Mouse (Mus musculus) testis, adult 2 months (tissue): ENCODE data around the gene Tubb3. TPM values are rescaled to one million over a fixed set of nuclear protein-coding genes. Genes with fewer than 3 reads are reported as not detected.

Experiments used
- H3K27ac ChIP-seq: fragments of 200-500 bp; 2 replicates; pipeline ENCODE4 v1.5.1; 2012; ENCODE audit warnings: low read depth, low read length; ENCODE audit not compliant: control insufficient read depth, insufficient read depth
- H3K27me3 ChIP-seq: fragments of 200-500 bp; 2 replicates; pipeline ENCODE4 v1.6.1; 2012; ENCODE audit warnings: mild to moderate bottlenecking, low read length, moderate library complexity; ENCODE audit not compliant: control insufficient read depth, insufficient read depth
- H3K36me3 ChIP-seq: fragments of 200-500 bp; 2 replicates; pipeline ENCODE4 v1.6.1; 2012; ENCODE audit warnings: mild to moderate bottlenecking, low read length; ENCODE audit not compliant: control insufficient read depth, insufficient read depth
- H3K4me1 ChIP-seq: fragments of 200-500 bp; 2 replicates; pipeline ENCODE4 v1.6.1; 2012; ENCODE audit warnings: low read length; ENCODE audit not compliant: control insufficient read depth, insufficient read depth
- H3K4me3 ChIP-seq: fragments of 200-500 bp; 2 replicates; pipeline ENCODE4 v1.5.1; 2012; ENCODE audit warnings: low read depth, mild to moderate bottlenecking, low read length, moderate library complexity, mixed read lengths; ENCODE audit not compliant: control insufficient read depth
- CTCF ChIP-seq: fragments of 200-500 bp; IDR thresholded peaks from 2 replicates; pipeline ENCODE4 v1.5.1; 2012; ENCODE audit warnings: low read depth, mild to moderate bottlenecking, inconsistent platforms, low read length, moderate library complexity; ENCODE audit not compliant: control insufficient read depth, insufficient read depth, insufficient replicate concordance
- POLR2A ChIP-seq: fragments of 200-500 bp; IDR thresholded peaks from 2 replicates; pipeline ENCODE4 v1.6.1; 2012; ENCODE audit warnings: low read depth, mild to moderate bottlenecking, inconsistent platforms, low read length, moderate library complexity; ENCODE audit not compliant: control insufficient read depth
- polyA plus RNA-seq: library from polyadenylated mRNA; depleted of rRNA; stranded (reverse); fragments of >200 nt; gene quantifications from 2 replicates; pipeline ENCODE4 v1.2.3, GENCODE M21; 2012

The Tubb3 gene
- polyA plus RNA-seq, 1 experiment = 48.7 TPM

DNA sequence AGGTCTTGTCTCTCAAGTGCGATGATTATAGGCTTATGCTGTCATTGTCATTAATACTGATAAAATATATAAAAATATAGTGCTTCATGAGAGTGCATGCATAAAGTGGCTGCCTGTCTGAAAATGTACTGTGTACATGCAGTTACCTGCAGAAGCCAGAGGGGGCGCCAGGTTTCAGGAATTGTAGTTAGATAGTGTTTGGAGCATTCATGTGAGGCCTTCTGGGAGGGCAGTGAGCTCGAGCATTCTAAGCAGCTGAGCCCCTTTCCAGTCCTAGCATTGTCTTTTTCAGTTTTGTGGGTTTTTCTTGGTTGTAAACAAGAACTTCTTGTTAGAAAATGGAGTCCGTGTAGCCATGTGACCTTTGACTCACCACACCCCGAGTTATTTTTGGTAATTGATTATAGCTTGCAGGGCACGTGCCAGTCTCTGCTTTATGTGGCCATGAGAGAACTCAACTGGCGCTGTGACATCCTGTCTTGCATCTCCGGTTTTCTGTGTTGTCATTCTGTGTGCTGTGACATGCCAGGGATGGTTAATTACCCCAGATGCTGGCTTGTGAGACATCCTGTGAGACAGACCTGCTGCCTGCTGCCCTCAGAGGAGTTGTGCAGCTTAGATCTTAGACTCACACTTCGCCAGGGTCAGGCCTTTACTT, 26.2 kb upstream of the Tubb3 start:
- H3K4me1 ChIP-seq = no peaks in the 10 kb centered on the region
- H3K27ac ChIP-seq = no peak overlapping the region
- no peak overlapping the region for H3K4me3 ChIP-seq
- no peaks in the 10 kb centered on the region for H3K36me3 ChIP-seq
- H3K27me3 ChIP-seq = no peaks in the 10 kb centered on the region
- TF ChIP-seq POLR2A (no peak), CTCF (peak; percentile 40; the same call in 1 of the 2 replicates)

GRCm38 (mm10) chr8:123387041-123387440, 24.2 kb upstream of the Tubb3 start:
- Histone ChIP-seq H3K36me3 (no peaks in the 10 kb centered on the region; the same call in 1 of the 2 replicates), H3K27me3 (no peaks in the 10 kb centered on the region), H3K4me1 (no peaks in the 10 kb centered on the region), H3K4me3 (no peak overlapping the region), H3K27ac (no peak overlapping the region)
- TF ChIP-seq POLR2A = no peak

DNA sequence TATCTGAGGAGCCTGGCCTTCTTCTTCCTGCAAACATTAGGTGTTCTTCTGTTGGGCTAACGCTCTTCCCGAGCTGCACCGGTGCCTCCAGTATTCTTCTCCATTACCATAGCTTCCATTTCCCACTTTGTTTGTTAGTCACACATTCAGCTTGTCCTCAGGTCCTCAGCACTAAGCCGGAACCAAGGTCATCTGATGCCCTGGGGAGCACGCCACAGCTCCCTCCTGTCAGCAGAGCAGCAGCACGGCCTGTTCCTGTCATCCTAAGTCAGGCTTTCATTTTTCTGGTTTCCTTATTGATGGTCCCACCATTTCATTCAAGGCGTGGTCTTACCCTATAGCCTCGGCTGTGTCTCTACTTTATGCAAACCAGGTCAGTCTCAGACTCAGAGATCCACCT, 23.4 kb upstream of the Tubb3 start:
- H3K4me3 ChIP-seq = no peak overlapping the region
- H3K4me1 ChIP-seq = no peaks in the 10 kb centered on the region
- no peaks in the 10 kb centered on the region; the same call in 1 of the 2 replicates for H3K36me3 ChIP-seq
- no peaks in the 10 kb centered on the region for H3K27me3 ChIP-seq
- H3K27ac ChIP-seq = no peak overlapping the region
- no peak for TF ChIP-seq CTCF
- TF ChIP-seq POLR2A = no peak

DNA sequence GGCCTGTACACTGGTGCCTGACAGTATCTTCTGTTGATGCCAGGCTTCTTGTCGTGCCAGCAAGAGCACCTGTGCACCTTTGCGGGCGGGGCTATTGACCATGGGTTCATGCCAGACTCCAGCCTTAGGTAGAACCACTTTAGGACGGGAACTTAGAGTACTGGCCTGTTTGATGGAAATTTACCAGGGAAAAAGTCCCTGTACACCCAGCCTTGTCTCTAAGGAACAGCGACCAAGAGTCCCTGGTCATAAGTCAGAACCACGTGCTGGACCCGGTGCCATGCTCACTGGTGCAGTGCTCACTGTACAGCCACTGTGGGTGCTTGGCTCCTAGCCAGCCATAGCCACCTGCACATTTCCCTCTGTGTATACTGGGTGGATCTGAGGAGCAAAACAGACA, 22.2 kb upstream of the Tubb3 start:
- H3K27me3 ChIP-seq = no peaks in the 10 kb centered on the region
- H3K4me1 ChIP-seq = no peaks in the 10 kb centered on the region
- H3K27ac ChIP-seq = no peak overlapping the region
- TF ChIP-seq POLR2A = no peak
- no peak for TF ChIP-seq CTCF
- no peaks in the 10 kb centered on the region; the same call in 1 of the 2 replicates for H3K36me3 ChIP-seq
- H3K4me3 ChIP-seq = no peak overlapping the region

DNA sequence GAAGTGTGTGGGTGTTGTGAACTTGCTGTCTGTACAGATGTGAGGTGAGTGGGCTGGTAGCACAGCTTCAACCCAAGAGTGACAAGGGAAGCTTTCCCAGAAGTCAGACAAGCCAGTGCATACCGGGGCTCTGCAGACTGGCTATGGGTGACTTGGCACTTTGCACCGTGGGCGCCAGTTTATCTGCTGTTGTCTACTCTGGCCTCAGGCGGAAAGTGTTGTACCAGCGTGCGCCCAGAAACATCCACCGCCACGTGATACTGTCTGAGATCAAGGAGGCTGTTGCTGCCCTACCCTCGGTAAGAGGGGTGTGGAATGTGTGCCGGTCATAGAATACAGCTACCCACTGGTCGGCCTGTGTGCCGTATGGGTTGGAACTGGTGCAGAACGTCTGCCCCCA, 12.9 kb upstream of the Tubb3 start:
- no peak overlapping the region for H3K27ac ChIP-seq
- H3K36me3 ChIP-seq = no peaks in the 10 kb centered on the region
- TF ChIP-seq POLR2A (no peak), CTCF (no peak)
- no peak overlapping the region for H3K4me3 ChIP-seq
- H3K4me1 ChIP-seq = no peaks in the 10 kb centered on the region
- H3K27me3 ChIP-seq = no peaks in the 10 kb centered on the region

DNA sequence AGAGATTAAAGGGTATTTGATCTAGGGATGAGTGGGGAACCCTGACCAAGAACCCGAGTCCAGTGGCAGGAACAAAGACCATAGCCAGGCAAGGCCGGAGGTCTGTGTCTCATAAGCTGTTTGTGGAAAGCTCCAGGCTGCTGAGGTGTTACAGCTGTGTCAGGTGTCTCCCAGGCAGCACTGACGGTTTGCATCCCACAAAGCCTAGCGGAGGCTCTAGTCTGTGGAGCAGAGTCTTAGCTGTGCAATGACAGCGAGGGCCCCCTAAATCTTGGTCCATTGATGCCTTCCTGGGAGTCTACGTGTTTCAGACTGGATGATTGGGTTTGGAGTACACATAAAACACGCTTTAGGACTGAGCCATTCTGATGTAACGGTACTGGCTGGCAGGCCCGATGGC, 9.3 kb upstream of the Tubb3 start:
- Histone ChIP-seq H3K27ac (no peak overlapping the region), H3K4me3 (no peak overlapping the region), H3K36me3 (no peaks in the 10 kb centered on the region), H3K27me3 (no peaks in the 10 kb centered on the region), H3K4me1 (no peaks in the 10 kb centered on the region)
- TF ChIP-seq CTCF = no peak
- no peak for TF ChIP-seq POLR2A

- Histone ChIP-seq H3K27ac (no peak overlapping the region), H3K27me3 (no peaks in the 10 kb centered on the region), H3K36me3 (no peaks in the 10 kb centered on the region), H3K4me1 (no peaks in the 10 kb centered on the region), H3K4me3 (no peak overlapping the region)
- no peak for TF ChIP-seq POLR2A
Observed at GRCm38 (mm10) chr8:123402730-123403326, 8.4 kb upstream of the Tubb3 start.

GRCm38 (mm10) chr8:123404521-123404920, 6.7 kb upstream of the Tubb3 start:
- Histone ChIP-seq H3K27ac (no peak overlapping the region), H3K4me3 (no peak overlapping the region), H3K4me1 (no peaks in the 10 kb centered on the region), H3K27me3 (no peaks in the 10 kb centered on the region), H3K36me3 (no peaks in the 10 kb centered on the region)
- TF ChIP-seq CTCF (no peak), POLR2A (no peak)
